Mouse (Mus musculus) testis, adult 2 months (tissue): ENCODE data around the gene Tmem259.

Source experiments
- CTCF ChIP-seq: fragments of 200-500 bp; IDR thresholded peaks from 2 replicates; pipeline ENCODE4 v1.5.1; 2012; ENCODE audit warnings: low read depth, mild to moderate bottlenecking, inconsistent platforms, low read length, moderate library complexity; ENCODE audit not compliant: control insufficient read depth, insufficient read depth, insufficient replicate concordance
- POLR2A ChIP-seq: fragments of 200-500 bp; IDR thresholded peaks from 2 replicates; pipeline ENCODE4 v1.6.1; 2012; ENCODE audit warnings: low read depth, mild to moderate bottlenecking, inconsistent platforms, low read length, moderate library complexity; ENCODE audit not compliant: control insufficient read depth

- TF ChIP-seq CTCF (no peak), POLR2A (no peak)
Measured at GRCm38 (mm10) chr10:79997819-79998218, 13.7 kb upstream of the Tmem259 start.
